Mouse (Mus musculus) cerebellum, adult 8-10 months (tissue): ENCODE data around the gene Gm21518.
"Not testable (repeated sequence)": the region's sequence is repeated elsewhere in the genome, so short reads cannot be mapped to it uniquely, and the experiment has no call there.

ENCODE experiments used
- DNase-seq: peaks from one replicate; pipeline ENCODE4 v3.0.0; 2022

Gm21518 gene

GRCm38 (mm10) chrY:62190566-62190965, at the start of gene Gm21518:
TSS of gene Gm21518 (plus strand) at chrY:62190866.
- not testable (repeated sequence) for DNase-seq
